Mouse (Mus musculus) heart, postnatal 25 days (tissue): ENCODE data around the gene Ptges3. TPM values are rescaled to one million over a fixed set of nuclear protein-coding genes. Genes with fewer than 3 reads are reported as not detected.

Experiments
- microRNA-seq: library from miRNA; unstranded; fragments of <30 nt; microRNA quantifications from one replicate; pipeline ENCODE4 v1.2.0, GENCODE M21; 2022
- total RNA-seq, 2 experiments: library from RNA; stranded (reverse); gene quantifications; 2 replicates each; pipeline ENCODE4 v1.2.3; 2021

Ptges3 gene
- total RNA-seq, 2 experiments from 2014 or later: 77.8 to 89.3 TPM

Small RNAs within 50 kb of the gene (microRNA-seq; reads per million reads assigned to microRNA genes)
- gene Mir677: 26.1 reads per million, percentile 40 among the genes with 10 or more reads in this experiment

Other genes starting within 250 kb of the Ptges3 start
- not detected for gene Rdh19, start 209.0 kb upstream of the Ptges3 start, total RNA-seq
- not detected for gene Rdh16f2, start 192.5 kb upstream of the Ptges3 start, total RNA-seq
- gene Rdh7, start 170.1 kb upstream of the Ptges3 start, total RNA-seq: not detected
- gene Sdr9c7, start 160.4 kb upstream of the Ptges3 start, total RNA-seq: not detected
- gene Hsd17b6, start 51.3 kb upstream of the Ptges3 start, total RNA-seq: not detected
- 1 to 10 TPM; 2.1 to 2.2 TPM for gene Prim1, start 43.8 kb upstream of the Ptges3 start, total RNA-seq
- gene Naca, start 23.4 kb upstream of the Ptges3 start, total RNA-seq: 100 to 1,000 TPM; 502 to 533 TPM
- gene Atp5b, start 24.3 kb downstream of the Ptges3 start, total RNA-seq: 1,000 to 10,000 TPM; 9,293 to 9,309 TPM
- gene Baz2a, start 32.6 kb downstream of the Ptges3 start, total RNA-seq: 10 to 100 TPM; 20.0 to 24.4 TPM
- 10 to 100 TPM; 82.2 to 88.4 TPM for gene Rbms2, start 121.3 kb downstream of the Ptges3 start, total RNA-seq
- 1 to 10 TPM in 1 of 2 experiments, under 1 TPM in 1; 0.94 to 1.1 TPM for gene Gls2, start 135.5 kb downstream of the Ptges3 start, total RNA-seq
- gene Spryd4, start 152.9 kb downstream of the Ptges3 start, total RNA-seq: 10 to 100 TPM; 42.8 to 45.5 TPM
- not detected for gene Mip, start 166.9 kb downstream of the Ptges3 start, total RNA-seq
- gene Timeless, start 173.1 kb downstream of the Ptges3 start, total RNA-seq: 1 to 10 TPM; 7.7 to 8.8 TPM
- under 1 TPM in 1 of 2 experiments, not detected in 1; 0.18 TPM for gene Apon, start 195.1 kb downstream of the Ptges3 start, total RNA-seq
- not detected for gene Apof, start 209.7 kb downstream of the Ptges3 start, total RNA-seq
- gene Stat2, start 211.6 kb downstream of the Ptges3 start, total RNA-seq: 10 to 100 TPM; 11.7 to 12.3 TPM
- under 1 TPM in 1 of 2 experiments, not detected in 1; 0.18 TPM for gene Il23a, start 239.8 kb downstream of the Ptges3 start, total RNA-seq
- 1 to 10 TPM; 8.2 to 9.4 TPM for gene Pan2, start 244.4 kb downstream of the Ptges3 start, total RNA-seq